Mouse (Mus musculus): ENCODE measurements around the gene Fbln2. TPM values are rescaled to one million over a fixed set of nuclear protein-coding genes. Genes with fewer than 3 reads are reported as not detected.

Fbln2 gene
- 37.4 and 51.1 TPM in 2 replicates for polyA plus RNA-seq (2012; rRNA removed)

DNA sequence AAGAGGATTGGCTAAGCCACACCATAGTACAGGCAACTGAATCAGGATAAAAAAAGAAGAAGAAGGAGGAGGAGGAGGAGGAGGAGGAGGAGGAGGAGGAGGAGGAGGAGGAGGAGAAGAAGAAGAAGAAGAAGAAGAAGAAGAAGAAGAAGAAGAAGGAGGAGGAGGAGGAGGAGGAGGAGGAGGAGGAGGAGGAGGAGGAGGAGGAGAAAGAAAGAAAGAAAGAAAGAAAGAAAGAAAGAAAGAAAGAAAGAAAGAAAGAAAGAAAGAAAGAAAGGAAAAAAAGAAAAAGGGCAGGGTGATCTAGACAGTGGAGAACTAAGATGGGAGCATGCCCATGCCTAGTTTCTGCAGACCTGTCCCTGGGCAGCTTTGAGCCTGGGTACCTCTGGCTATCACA, at the start of gene Fbln2:
Fbln2 (plus strand) TSS at position 301 of the 400 bp plus-strand sequence.

Other genes with a start within 250 kb of the Fbln2 start
- gene Iqsec1, start 223.8 kb upstream of the Fbln2 start, polyA plus RNA-seq (2012; rRNA removed) = 60.4 and 61.0 TPM in 2 replicates
- 22.8 and 27.6 TPM in 2 replicates for gene Nup210, start 95.6 kb upstream of the Fbln2 start, polyA plus RNA-seq (2012; rRNA removed)
- 98.2 and 101 TPM in 2 replicates for gene Hdac11, start 55.8 kb upstream of the Fbln2 start, polyA plus RNA-seq (2012; rRNA removed)
- 17.4 and 21.4 TPM in 2 replicates for gene Wnt7a, start 198.9 kb downstream of the Fbln2 start, polyA plus RNA-seq (2012; rRNA removed)